Mouse (Mus musculus) thymus, adult 18-20 months (tissue): ENCODE data around the gene Slc12a7.

Experiments
- DNase-seq, 2 experiments: peaks; one replicate each; pipeline ENCODE4 v3.0.0; 2022; ENCODE audit warnings: mixed read lengths in 2 of 2

Gene Slc12a7

GRCm38 (mm10) chr13:73763439-73764255 lies 30.8 kb downstream of the Slc12a7 start:
- peak; percentile 84 to 87 for DNase-seq

- DNase-seq: no peak
These were observed 31.4 kb downstream of the Slc12a7 start for GRCm38 (mm10) chr13:73764256-73764775.

GRCm38 (mm10) chr13:73765393-73765792 lies 32.5 kb downstream of the Slc12a7 start:
- no peak for DNase-seq

- DNase-seq: no peak
These were observed 34.3 kb downstream of the Slc12a7 start for GRCm38 (mm10) chr13:73767224-73767623.

- DNase-seq: no peak
These were observed 34.9 kb downstream of the Slc12a7 start for GRCm38 (mm10) chr13:73767754-73768153.

- no peak for DNase-seq
These were observed 35.4 kb downstream of the Slc12a7 start for GRCm38 (mm10) chr13:73768311-73768710.

GRCm38 (mm10) chr13:73769916-73770682 lies 37.2 kb downstream of the Slc12a7 start:
- DNase-seq: no peak

- no peak for DNase-seq
These were observed 38.2 kb downstream of the Slc12a7 start for GRCm38 (mm10) chr13:73771131-73771530.

GRCm38 (mm10) chr13:73772655-73773054 lies 39.8 kb downstream of the Slc12a7 start:
- DNase-seq: peak; percentile 55 to 73

GRCm38 (mm10) chr13:73773519-73774205 lies 40.8 kb downstream of the Slc12a7 start:
- no peak for DNase-seq

- no peak for DNase-seq
These were observed 42.9 kb downstream of the Slc12a7 start for GRCm38 (mm10) chr13:73775786-73776185.

GRCm38 (mm10) chr13:73777578-73777977 lies 44.7 kb downstream of the Slc12a7 start:
- no peak for DNase-seq

- DNase-seq: no peak
These were observed 49.6 kb downstream of the Slc12a7 start for GRCm38 (mm10) chr13:73782486-73782885.

- DNase-seq: no peak
These were observed 59.3 kb downstream of the Slc12a7 start for GRCm38 (mm10) chr13:73792176-73792575.

- no peak for DNase-seq
These were observed 60.3 kb downstream of the Slc12a7 start for GRCm38 (mm10) chr13:73793171-73793570.

GRCm38 (mm10) chr13:73799110-73799509 lies 66.2 kb downstream of the Slc12a7 start:
- no peak for DNase-seq

- DNase-seq: no peak
These were observed 70.7 kb downstream of the Slc12a7 start for GRCm38 (mm10) chr13:73803450-73804178.

- DNase-seq: no peak
These were observed 72.0 kb downstream of the Slc12a7 start for GRCm38 (mm10) chr13:73804914-73805313.

GRCm38 (mm10) chr13:73812936-73813335 lies 80.0 kb downstream of the Slc12a7 start:
- no peak for DNase-seq

GRCm38 (mm10) chr13:73814181-73814580 lies 81.3 kb downstream of the Slc12a7 start:
- DNase-seq: no peak

- no peak for DNase-seq
These were observed 83.4 kb downstream of the Slc12a7 start for GRCm38 (mm10) chr13:73816338-73816737.

- DNase-seq: no peak
These were observed 86.0 kb downstream of the Slc12a7 start for GRCm38 (mm10) chr13:73818921-73819320.
